In genomic region chr19:3718481-3719361, GRCm38 (mm10) we compare ENCODE assay signal across 8 mouse cellular contexts. TPM values are rescaled to one million over a fixed set of nuclear protein-coding genes. Genes with fewer than 3 reads are reported as not detected.
DNase-seq lines count a peak whose midpoint lies in the region; ATAC-seq and TF ChIP-seq lines count a peak whose summit lies in the region.

No protein-coding gene starts in this region.

- no peak overlapping the region for H3K27ac ChIP-seq in heart, embryonic 12.5 days (ENCODE audit: poor library complexity, severe bottlenecking)
- H3K27ac ChIP-seq in kidney, embryonic 15.5 days: peak overlapping the region; percentile 34
- H3K27ac ChIP-seq in liver, adult 2 months (replicated peaks; ENCODE audit: insufficient read depth, low read depth, low read length): peak overlapping the region; percentile 50

- no peaks in the 10 kb centered on the region for H3K27me3 ChIP-seq in erythroblast, embryonic 14.5 days (ENCODE audit: control insufficient read depth)
- H3K27me3 ChIP-seq in heart, embryonic 12.5 days (replicated peaks): no peaks in the 10 kb centered on the region
- H3K27me3 ChIP-seq in kidney, embryonic 15.5 days: no peaks in the 10 kb centered on the region
- H3K27me3 ChIP-seq in liver, adult 2 months (ENCODE audit: control insufficient read depth, insufficient read depth, low read length): no peaks in the 10 kb centered on the region

- peak overlapping the region; percentile 60 for H3K4me3 ChIP-seq in erythroblast, embryonic 14.5 days (replicated peaks)
- peak overlapping the region; percentile 47 for H3K4me3 ChIP-seq in heart, embryonic 12.5 days
- peak overlapping the region; percentile 46 for H3K4me3 ChIP-seq in kidney, embryonic 15.5 days (replicated peaks)
- peak overlapping the region; percentile 48 for H3K4me3 ChIP-seq in liver, adult 2 months (ENCODE audit: insufficient read depth, low read depth, low read length)

- ATAC-seq in heart, embryonic 12.5 days (ENCODE audit: insufficient number of reproducible peaks, low FRiP score): peak; percentile 54
- ATAC-seq in kidney, embryonic 15.5 days (replicated peaks; ENCODE audit: low FRiP score): peak; percentile 72

- DNase-seq in embryo, embryonic 10 days (ENCODE audit: low spot score): peak; percentile 85
- DNase-seq in embryo, embryonic 9.5 days (ENCODE audit: extremely low spot score): no peak
- peak; percentile 84 for DNase-seq in liver, adult 2 months (ENCODE audit: extremely low read depth, low read depth, low spot score)
- peak; percentile 42 to 65 for DNase-seq in monocyte, adult 2 months (ENCODE audit: low read depth in 1 of 2, low spot score in 2 of 2)
- DNase-seq in spleen, postnatal 4 days (ENCODE audit: low spot score in 2 of 2): peak; percentile 69 to 85

- no peak for TF ChIP-seq POLR2A in liver, adult 2 months (IDR thresholded peaks at IDR 0.05; ENCODE audit: extremely low read depth, insufficient read depth, low read length)

- peaks cover 46% of the 10 kb centered on the region for H3K36me3 ChIP-seq in erythroblast, embryonic 14.5 days (ENCODE audit: control insufficient read depth)
- H3K36me3 ChIP-seq in heart, embryonic 12.5 days: peaks cover 35% of the 10 kb centered on the region
- H3K36me3 ChIP-seq in kidney, embryonic 15.5 days: peaks cover 46% of the 10 kb centered on the region
- peaks cover 22% of the 10 kb centered on the region; the same call in 1 of the 2 replicates for H3K36me3 ChIP-seq in liver, adult 2 months (ENCODE audit: control insufficient read depth, insufficient read depth, low read length)

- peaks cover 3% of the 10 kb centered on the region; the same call in 1 of the 2 replicates for H3K9me3 ChIP-seq in erythroblast, embryonic 14.5 days (ENCODE audit: control insufficient read depth, low read length)
- H3K9me3 ChIP-seq in heart, embryonic 12.5 days (replicated peaks): peaks cover 6% of the 10 kb centered on the region
- H3K9me3 ChIP-seq in kidney, embryonic 15.5 days (replicated peaks): 0 out of 2 replicates have a peak, but pooled peaks cover under 1% of the 10 kb centered on the region

- TF ChIP-seq CTCF in liver, adult 2 months (IDR thresholded peaks at IDR 0.05; ENCODE audit: low read depth, low read length): peak; percentile 87

- H3K9ac ChIP-seq in heart, embryonic 12.5 days: peak overlapping the region; percentile 37; the same call in 1 of the 2 replicates
- peak overlapping the region; percentile 47 for H3K9ac ChIP-seq in kidney, embryonic 15.5 days
- H3K9ac ChIP-seq in liver, adult 2 months (ENCODE audit: low read depth, low read length): peak overlapping the region; percentile 55

- peak overlapping the region; percentile 81 for H3K4me2 ChIP-seq in heart, embryonic 12.5 days
- peak overlapping the region; percentile 75 for H3K4me2 ChIP-seq in kidney, embryonic 15.5 days

- H3K79me2 ChIP-seq in liver, adult 2 months (ENCODE audit: control insufficient read depth, insufficient read depth, low read length): no peaks in the 10 kb centered on the region

- peaks cover 15% of the 10 kb centered on the region for H3K4me1 ChIP-seq in erythroblast, embryonic 14.5 days (ENCODE audit: control insufficient read depth)
- peaks cover 12% of the 10 kb centered on the region; the same call in 1 of the 2 replicates for H3K4me1 ChIP-seq in heart, embryonic 12.5 days (replicated peaks)
- H3K4me1 ChIP-seq in kidney, embryonic 15.5 days: peaks cover 16% of the 10 kb centered on the region
- H3K4me1 ChIP-seq in liver, adult 2 months (ENCODE audit: control insufficient read depth, insufficient read depth, low read length): peaks cover 13% of the 10 kb centered on the region; the same call in 1 of the 2 replicates

- 37% methylated on average over 19 of the region's 19 CpGs for WGBS in heart, embryonic 12.5 days
- 39% methylated on average over 19 of the region's 19 CpGs for WGBS in kidney, embryonic 15.5 days
- WGBS in liver, adult 2 months: 20% methylated on average over 19 of the region's 19 CpGs

RNA-seq across cellular contexts. Expression of gene 1810055G02Rik, which starts 10.6 kb away (rescaled TPM):
- polyA plus RNA-seq in erythroblast, embryonic 14.5 days (2012): 0.99 and 1.6 TPM in 2 replicates
- polyA plus RNA-seq in heart, embryonic 12.5 days (2016; fragmentation: Nextera tagmentation; extraction: Ambion mirVana): 25.7 and 26.7 TPM in 2 replicates
- polyA plus RNA-seq in kidney, embryonic 15.5 days (2015; fragmentation: Nextera tagmentation; extraction: Ambion mirVana): 39.7 and 43.9 TPM in 2 replicates
- 10.6 and 20.1 TPM in 2 replicates for total RNA-seq in liver, adult 2 months (2014; rRNA removed)
- 18.4 and 26.9 TPM in 2 replicates for polyA plus RNA-seq in liver, adult 2 months (2012; rRNA removed)

RNA-seq across cellular contexts. Expression of gene Lrp5, which starts 32.4 kb away (rescaled TPM):
- 0.25 and 0.41 TPM in 2 replicates for polyA plus RNA-seq in erythroblast, embryonic 14.5 days (2012)
- polyA plus RNA-seq in heart, embryonic 12.5 days (2016; fragmentation: Nextera tagmentation; extraction: Ambion mirVana): 3.3 and 4.2 TPM in 2 replicates
- 5.8 and 6.9 TPM in 2 replicates for polyA plus RNA-seq in kidney, embryonic 15.5 days (2015; fragmentation: Nextera tagmentation; extraction: Ambion mirVana)
- total RNA-seq in liver, adult 2 months (2014; rRNA removed): 14.1 and 23.2 TPM in 2 replicates
- polyA plus RNA-seq in liver, adult 2 months (2012; rRNA removed): 32.6 and 42.4 TPM in 2 replicates

RNA-seq across cellular contexts. Expression of gene Kmt5b, which starts 48.5 kb away (rescaled TPM):
- 0.24 and 0.52 TPM in 2 replicates for polyA plus RNA-seq in erythroblast, embryonic 14.5 days (2012)
- polyA plus RNA-seq in heart, embryonic 12.5 days (2016; fragmentation: Nextera tagmentation; extraction: Ambion mirVana): 29.3 and 32.9 TPM in 2 replicates
- 30.9 and 33.9 TPM in 2 replicates for polyA plus RNA-seq in kidney, embryonic 15.5 days (2015; fragmentation: Nextera tagmentation; extraction: Ambion mirVana)
- 25.4 and 30.4 TPM in 2 replicates for total RNA-seq in liver, adult 2 months (2014; rRNA removed)
- polyA plus RNA-seq in liver, adult 2 months (2012; rRNA removed): 5.6 and 6.7 TPM in 2 replicates
